Mouse (Mus musculus): ENCODE data around the gene Atxn1.
A peak's percentile ranks its signal among the peaks of the same experiment; 100 is the strongest.

Gene Atxn1

DNA sequence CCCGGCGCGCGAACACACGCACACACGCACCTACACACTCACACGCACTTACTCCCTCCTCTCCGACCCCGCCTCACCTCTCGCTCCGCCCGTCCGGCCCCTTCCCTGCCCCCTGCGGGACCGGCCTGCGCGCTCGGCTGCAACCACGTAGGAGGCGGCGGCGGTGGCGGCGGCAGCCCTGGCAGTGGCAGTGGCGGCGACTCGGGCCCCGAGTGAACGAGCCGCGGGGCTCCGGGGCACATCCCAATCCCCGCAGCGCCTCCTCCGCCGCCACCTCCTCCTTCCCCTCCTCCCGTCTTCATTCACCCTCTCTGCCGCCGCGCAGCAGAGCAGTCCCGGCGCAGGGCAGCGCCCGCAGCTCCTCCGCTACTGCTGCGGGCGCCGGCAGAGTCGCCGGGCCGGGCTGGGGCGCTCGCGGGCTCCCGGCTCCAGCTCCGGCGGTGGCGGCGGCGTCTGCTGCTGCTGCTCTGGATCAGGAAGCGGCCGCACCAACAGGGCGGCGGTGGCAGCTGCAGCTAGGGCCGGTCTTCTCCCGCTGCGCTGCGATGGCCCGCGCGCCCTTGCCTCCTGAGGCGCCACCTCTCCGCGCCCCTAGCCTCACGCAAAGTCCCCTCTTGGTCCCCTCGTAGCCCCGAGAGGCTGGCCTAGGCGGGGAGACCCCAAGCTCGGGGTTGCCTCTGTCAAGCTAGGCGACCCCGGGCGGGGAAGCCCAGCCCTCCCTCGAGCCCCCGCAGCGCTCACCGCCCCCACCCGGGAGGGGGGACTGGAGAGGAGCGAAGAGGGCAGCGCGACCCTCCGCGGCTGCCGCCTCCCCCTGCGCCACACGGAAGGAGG, 1.1 kb downstream of the Atxn1 start:
- DNase-seq (ENCODE audit: low spot score in 2 of 2), result peak; percentile 33 to 45

DNA sequence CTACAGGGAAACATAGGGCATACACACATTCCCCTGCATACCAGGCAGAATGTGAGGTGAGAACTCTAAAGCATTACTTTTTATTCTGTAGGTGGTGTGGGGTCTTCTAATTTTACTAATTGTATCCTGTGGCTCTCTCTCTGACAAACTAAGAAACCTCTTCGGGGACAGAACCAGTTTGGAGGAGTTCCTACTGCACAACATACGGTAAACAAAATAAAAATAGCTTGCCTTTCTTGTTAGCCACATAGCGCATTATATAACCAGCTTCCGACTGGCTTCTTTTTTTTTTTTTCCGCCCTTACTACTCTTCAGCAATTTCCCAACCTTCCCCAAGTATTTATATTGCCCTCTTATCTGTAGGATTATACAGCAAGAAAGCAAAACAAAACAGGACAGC, 2.0 kb downstream of the Atxn1 start:
- DNase-seq (ENCODE audit: low spot score in 2 of 2), result no peak

DNA sequence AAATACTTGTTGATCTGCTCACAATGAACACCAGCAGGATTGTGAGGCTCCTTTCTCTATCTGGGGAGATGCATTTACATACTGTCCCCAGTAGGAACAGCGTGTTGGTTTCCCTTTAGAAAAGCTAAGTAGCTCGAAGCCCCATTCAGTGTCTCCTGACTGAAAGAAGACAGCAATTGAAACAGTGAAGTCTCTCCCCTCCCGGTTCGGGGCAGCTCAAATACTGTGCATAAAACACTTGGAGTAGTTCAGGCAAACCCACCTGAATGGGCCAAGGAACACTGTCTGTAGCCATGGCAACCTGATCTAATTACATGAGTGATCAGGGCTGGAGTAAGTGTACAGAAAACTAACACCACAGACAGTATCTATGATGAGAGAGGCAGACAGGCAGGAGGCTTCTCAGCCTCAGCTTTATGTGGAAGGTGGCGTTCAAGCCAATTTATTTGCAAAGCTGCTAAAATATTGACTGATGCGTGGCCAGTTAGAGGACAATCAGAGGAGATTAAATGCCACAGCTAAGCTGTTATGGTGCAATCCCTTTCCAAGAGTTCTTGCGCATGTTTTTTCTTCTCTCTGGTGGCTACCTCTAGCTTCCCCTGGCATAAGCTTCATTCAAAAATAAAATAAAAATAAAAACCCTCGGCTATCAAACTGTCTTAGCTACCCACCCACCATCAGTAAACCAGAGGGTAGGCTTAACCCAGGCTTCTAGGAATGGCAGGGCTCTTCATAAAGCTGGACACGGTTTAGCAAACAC, 2.8 kb downstream of the Atxn1 start:
- no peak for DNase-seq (ENCODE audit: low spot score in 2 of 2)

DNA sequence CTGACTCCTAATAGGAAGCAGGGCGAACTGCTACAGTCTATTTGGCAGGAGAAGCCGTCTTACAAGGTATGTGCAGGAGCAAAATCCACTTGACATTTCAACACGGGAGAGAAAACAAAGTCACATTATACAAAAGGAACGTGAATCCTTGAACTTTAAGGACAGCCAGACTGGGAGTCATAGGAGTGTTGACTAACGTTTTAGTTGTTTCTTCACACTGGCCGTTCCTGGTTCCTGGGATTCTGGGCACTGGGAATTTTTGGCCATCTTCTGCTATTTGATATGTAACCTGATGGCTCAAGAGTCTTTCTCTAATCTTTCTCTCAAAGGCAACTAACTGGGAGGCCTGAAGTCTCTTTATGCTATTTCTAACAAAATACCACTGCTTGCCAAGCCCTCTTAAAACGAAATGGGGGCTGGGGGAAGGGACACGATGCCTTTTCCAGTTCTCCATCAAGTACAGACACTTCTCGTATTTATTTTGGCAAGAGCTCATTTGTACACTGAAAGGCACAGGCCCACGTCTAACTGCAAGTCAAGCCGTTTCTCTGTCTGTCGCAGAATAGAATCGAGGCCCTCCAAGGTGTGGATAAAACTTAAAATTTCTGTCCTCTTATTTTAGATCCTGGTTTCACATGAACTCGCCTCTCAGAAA, 4.4 kb downstream of the Atxn1 start:
- no peak for DNase-seq (ENCODE audit: low spot score in 2 of 2)

GRCm38 (mm10) chr13:45958306-45958705, 6.5 kb downstream of the Atxn1 start:
- DNase-seq (ENCODE audit: low spot score in 2 of 2), result no peak

DNA sequence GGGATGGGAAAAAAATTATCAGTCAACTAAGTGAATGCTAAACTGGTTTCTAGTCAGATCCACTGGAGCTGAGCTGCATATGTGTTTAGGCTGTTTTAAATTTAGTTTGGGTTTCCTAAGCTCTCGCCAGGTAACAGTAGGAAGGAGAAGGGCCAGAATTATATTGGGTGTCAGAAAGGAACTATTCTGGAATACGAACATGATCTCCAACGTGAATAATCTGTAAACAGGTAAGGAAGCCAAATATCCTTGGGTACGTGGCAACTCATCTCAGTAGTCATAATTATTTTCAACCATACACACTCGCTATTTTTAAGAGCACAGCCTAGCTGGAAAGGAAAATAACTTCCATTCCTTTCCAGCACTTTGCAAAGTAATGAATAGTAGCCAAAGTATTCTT, 7.2 kb downstream of the Atxn1 start:
- no peak for DNase-seq (ENCODE audit: low spot score in 2 of 2)

DNA sequence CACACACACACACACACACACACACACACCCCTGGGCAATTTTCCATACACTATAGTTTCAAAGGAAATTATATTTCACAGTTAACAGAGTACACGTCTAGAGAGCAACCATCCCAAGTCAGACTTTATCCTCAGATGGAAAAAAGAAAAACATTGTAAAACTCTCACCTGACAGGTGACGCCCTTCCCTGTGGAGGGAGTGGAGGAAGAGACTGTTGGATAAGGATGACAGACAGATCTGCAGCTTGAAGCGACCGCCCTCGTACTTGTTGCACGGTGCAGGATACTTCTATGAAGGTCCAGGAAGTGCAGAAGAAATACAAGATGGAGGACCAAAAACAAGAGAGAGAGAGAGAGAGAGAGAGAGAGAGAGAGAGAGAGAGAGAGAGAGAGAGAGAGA, 8.5 kb downstream of the Atxn1 start:
- DNase-seq (ENCODE audit: low spot score in 2 of 2), result no peak

DNA sequence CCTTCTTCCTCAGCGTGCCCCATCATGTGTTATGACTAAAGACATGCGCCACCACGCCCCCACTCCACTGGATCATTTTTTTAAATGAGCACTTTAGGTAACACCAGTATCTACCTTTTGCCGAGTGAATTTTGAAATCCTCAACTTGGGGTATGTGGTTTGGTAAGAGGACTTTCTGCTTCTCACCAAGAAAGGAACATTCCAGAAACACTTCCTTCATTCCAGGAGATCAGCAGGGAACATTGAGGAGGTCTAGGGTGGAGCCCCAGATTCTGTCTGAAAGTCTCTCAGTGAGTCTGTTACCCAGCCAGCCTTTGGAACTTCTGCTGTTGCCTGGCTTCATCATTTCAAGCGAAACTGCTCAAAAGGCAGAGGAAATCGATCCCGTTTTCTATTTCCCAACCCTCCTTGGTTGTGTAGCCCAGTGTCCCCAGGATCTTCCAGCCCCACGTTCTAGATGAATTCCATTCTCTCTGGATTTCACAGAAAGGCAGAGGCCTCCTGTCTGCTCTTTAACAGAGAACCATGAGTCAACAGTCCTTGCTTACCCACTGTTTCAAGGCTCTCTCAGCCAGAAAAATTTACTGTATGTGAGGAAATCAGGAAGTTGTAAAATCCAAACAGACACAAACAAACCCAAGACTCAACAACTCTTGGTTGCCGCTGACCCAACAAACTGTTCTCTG, 9.3 kb downstream of the Atxn1 start:
- no peak for DNase-seq (ENCODE audit: low spot score in 2 of 2)

- no peak for DNase-seq (ENCODE audit: low spot score in 2 of 2)
These were observed 11.7 kb downstream of the Atxn1 start for GRCm38 (mm10) chr13:45953098-45953497.

GRCm38 (mm10) chr13:45951071-45951645, 13.7 kb downstream of the Atxn1 start:
- no peak for DNase-seq (ENCODE audit: low spot score in 2 of 2)

GRCm38 (mm10) chr13:45950355-45950861, 14.4 kb downstream of the Atxn1 start:
- no peak for DNase-seq (ENCODE audit: low spot score in 2 of 2)

- DNase-seq (ENCODE audit: low spot score in 2 of 2), result no peak
These were observed 18.7 kb downstream of the Atxn1 start for GRCm38 (mm10) chr13:45946136-45946535.

- DNase-seq (ENCODE audit: low spot score in 2 of 2), result no peak
These were observed 22.5 kb downstream of the Atxn1 start for GRCm38 (mm10) chr13:45942337-45942736.

DNA sequence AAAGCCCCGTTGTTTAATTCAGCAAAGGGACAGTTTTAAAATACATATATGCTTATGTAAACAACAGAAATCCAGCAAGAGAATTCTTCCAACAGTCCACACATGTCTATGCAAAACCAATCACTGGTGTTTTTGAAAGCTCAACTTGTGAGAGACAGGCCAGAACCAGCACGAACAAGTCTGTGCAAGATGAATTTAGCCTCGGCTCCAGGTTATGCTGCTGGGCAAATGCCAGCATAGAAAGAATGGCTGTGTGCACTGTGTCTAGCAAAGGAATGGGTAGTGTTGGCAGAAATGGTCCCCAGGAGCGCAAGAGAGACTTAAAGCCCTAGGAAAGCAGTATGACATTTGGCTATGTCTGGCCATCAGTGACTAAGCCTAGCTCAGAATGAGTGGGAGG, 24.1 kb downstream of the Atxn1 start:
- no peak for DNase-seq (ENCODE audit: low spot score in 2 of 2)

DNA sequence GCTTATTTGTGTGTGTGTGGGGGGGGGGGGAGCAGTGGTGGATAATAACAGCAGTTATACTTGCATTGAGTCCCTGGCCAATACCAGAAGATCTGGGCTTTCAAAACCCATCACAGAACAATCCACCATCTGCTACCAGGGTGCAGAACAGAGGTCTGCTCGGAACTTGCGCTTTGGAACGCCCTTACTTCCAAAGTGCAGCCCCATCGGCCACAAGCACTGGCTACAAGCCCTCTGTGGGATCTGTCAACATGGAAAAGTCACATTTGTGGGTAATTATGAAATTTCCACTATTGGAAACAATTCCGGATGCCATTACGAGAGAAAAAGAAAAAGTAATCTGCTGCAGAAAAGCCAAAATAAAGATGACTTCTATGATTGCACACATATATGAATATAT, 25.2 kb downstream of the Atxn1 start:
- no peak for DNase-seq (ENCODE audit: low spot score in 2 of 2)

DNA sequence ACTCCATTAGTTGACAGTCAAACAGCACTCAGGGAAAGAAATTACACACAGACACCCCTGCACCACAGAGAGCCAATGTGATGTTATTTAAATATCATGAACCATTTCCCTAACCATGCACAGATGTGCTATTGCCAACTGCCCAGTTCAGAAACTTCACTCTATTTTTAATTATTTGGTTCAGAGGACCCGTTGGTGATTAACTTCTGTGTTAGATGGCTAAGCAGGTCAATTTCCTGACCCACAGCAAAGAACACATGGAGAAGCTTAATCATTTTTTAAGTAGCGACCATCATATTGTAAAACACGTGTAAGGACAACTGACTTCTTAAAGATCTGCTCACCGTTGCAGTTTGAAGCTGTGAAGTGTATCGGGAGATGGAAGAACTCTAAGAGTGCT, 26.7 kb downstream of the Atxn1 start:
- no peak for DNase-seq (ENCODE audit: low spot score in 2 of 2)

DNA sequence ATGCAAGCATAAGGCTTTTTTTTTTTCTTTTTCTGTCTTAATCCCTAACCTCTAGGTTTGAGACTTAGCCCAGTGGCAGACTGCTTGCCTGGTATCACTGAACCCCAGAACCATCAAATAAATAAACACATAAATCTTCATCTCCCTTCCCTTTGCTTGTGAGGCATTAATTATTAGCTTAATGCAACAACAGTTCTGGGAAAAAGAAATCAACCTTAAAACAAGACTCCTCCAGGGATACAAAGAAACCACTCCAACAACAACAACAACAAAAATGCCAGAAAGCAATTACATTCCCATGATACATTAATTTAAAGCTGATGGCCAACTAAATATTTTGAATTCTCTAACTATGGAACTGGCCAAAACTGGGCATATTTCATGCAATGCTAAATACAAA, 28.0 kb downstream of the Atxn1 start:
- DNase-seq (ENCODE audit: low spot score in 2 of 2), result no peak

DNA sequence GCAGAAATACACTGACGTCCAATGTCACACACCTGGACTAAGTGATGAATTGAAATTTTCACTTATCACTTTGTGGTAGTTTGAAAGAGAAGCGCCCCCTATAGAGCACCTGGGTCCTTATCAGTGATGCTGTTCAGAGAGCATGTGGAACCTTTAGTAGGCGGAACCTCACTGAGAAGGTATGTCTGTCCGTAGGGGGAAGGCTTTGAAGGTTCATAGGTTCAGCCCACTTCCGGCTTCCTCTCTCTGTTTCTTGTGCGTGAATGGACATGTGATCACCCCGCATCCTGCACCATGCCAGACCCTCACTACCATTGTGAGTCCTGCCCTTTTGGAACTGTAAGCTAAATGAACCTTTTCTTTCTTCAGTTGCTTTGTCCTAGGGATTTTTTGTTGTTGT, 29.0 kb downstream of the Atxn1 start:
- no peak for DNase-seq (ENCODE audit: low spot score in 2 of 2)

- no peak for DNase-seq (ENCODE audit: low spot score in 2 of 2)
These were observed 30.0 kb downstream of the Atxn1 start for GRCm38 (mm10) chr13:45934841-45935240.

DNA sequence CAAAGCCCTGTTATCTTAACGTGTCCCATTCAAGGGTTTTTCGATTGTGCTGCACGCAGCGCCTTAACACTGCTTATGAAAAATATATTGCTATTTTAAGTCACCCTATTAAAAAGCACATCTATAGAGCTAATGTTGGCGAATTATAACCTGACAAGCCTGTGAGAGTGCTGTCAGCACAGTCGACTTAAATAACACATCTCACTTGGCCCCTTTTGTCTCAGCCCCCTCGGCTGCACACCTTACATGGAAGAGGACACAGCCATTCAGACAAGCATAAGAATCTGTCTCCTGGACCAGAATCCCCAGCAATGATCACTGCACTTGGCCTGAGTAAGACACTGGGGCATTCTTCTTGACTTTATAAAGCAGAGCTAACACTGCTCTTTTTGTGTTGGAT, 30.7 kb downstream of the Atxn1 start:
- DNase-seq (ENCODE audit: low spot score in 2 of 2), result no peak

DNA sequence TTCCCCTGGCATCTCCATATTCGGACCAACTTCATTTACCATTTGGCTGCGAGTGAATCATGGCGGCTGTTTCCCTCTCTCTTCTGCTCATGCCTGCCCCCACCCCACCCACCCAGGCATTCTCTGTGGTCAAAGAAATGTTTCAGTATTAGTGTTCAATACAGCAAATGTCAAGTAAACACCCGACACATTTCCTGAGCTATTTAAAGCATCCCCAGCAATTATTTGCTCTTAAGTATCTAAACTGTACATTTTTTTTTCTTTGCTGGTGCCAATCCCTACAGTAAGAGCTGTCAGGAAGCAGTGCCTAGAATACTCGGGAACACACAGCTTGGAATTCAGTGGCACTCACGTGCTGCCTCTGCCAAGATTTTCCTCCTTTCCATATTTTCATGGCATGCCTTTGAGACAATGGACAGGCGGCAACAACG, 32.3 kb downstream of the Atxn1 start:
- DNase-seq (ENCODE audit: low spot score in 2 of 2), result no peak
